Mouse (Mus musculus) heart, postnatal 0 days (tissue): Measurements from ENCODE around the gene Gm21970.

ENCODE experiments used
- CTCF ChIP-seq: IDR thresholded peaks from 2 replicates; pipeline ENCODE4 v1.5.1; 2016; ENCODE audit warnings: antibody characterized with exemption, control low read depth, low read depth
- EP300 ChIP-seq: IDR thresholded peaks from 2 replicates; pipeline ENCODE4 v1.6.1; 2016; ENCODE audit warnings: antibody characterized with exemption, low read depth

DNA sequence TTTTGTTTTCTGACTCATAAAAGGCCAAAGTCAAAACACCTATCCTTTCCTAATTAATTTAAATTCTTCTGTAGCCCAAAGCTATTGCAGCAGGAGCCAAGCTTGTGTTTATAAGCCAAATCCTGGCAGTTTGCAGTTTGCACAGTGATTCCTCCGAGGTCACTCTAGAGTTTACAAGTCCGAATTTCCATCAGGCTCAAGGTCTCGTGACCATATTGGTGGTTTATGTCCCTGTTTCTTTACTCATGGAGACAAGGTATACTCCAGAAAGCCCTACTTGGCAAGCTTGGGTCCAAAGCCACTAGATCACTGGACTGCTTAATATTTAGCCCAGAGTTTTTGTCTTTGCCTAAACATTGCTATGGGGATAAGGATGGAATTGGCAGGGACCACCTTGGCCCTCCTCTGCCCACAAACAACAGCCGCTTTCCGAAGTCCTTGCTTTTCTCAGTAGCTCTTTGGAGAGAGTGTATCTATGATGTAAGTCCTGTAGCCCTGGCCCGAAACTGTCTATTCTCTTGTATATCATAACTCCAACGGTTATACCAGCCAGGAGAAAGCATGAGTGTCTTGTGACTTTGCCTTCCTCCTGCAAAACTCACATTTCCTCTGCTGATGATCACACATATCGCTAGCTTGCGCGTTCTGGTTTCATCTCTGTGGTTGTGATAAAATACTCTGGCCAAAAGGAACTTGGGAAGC, 5.0 kb upstream of the Gm21970 start:
- TF ChIP-seq EP300 (no peak), CTCF (no peak)
